Mouse (Mus musculus): ENCODE measurements at regions not wholly inside any gene's neighbourhood (a gene's known extent, or its start where the extent isn't known, plus 50 kb on each side); places are given as distances from the start of the nearest gene placed in this dataset.

- no peak overlapping the region for H3K9ac ChIP-seq (replicated peaks)
- H3K27ac ChIP-seq (replicated peaks) = no peak overlapping the region
- H3K4me2 ChIP-seq = no peak overlapping the region
- H3K27me3 ChIP-seq (replicated peaks) = no peaks in the 10 kb centered on the region
- H3K4me3 ChIP-seq (replicated peaks) = no peak overlapping the region
- no peaks in the 10 kb centered on the region for H3K9me3 ChIP-seq (replicated peaks)
- no peaks in the 10 kb centered on the region for H3K36me3 ChIP-seq
- ATAC-seq (ENCODE audit: low FRiP score) = no peak
- no peaks in the 10 kb centered on the region for H3K4me1 ChIP-seq
Observed at GRCm38 (mm10) chr2:48557123-48557522, 256.8 kb upstream of the Acvr2a start.

- ATAC-seq (ENCODE audit: low FRiP score) = no peak
- Histone ChIP-seq H3K9ac (replicated peaks) (no peak overlapping the region), H3K4me1 (no peaks in the 10 kb centered on the region), H3K27me3 (replicated peaks) (no peaks in the 10 kb centered on the region), H3K36me3 (no peaks in the 10 kb centered on the region), H3K4me2 (no peak overlapping the region), H3K27ac (replicated peaks) (no peak overlapping the region), H3K4me3 (replicated peaks) (no peak overlapping the region), H3K9me3 (replicated peaks) (no peaks in the 10 kb centered on the region)
- 93% methylated on average over 3 of the region's 3 CpGs for WGBS
Observed at GRCm38 (mm10) chr2:48558641-48559040, 255.3 kb upstream of the Acvr2a start.

GRCm38 (mm10) chr2:48563636-48564035 lies 250.3 kb upstream of the Acvr2a start:
- no peak for ATAC-seq (ENCODE audit: low FRiP score)
- H3K4me3 ChIP-seq (replicated peaks) = no peak overlapping the region
- no peaks in the 10 kb centered on the region for H3K9me3 ChIP-seq (replicated peaks)
- H3K27me3 ChIP-seq (replicated peaks) = no peaks in the 10 kb centered on the region
- H3K4me1 ChIP-seq = no peaks in the 10 kb centered on the region
- no peaks in the 10 kb centered on the region for H3K36me3 ChIP-seq
- 81% methylated on average over 3 of the region's 3 CpGs for WGBS
- no peak overlapping the region for H3K4me2 ChIP-seq
- no peak overlapping the region for H3K9ac ChIP-seq (replicated peaks)
- no peak overlapping the region for H3K27ac ChIP-seq (replicated peaks)

- no peak overlapping the region for H3K4me3 ChIP-seq (replicated peaks)
- WGBS = 96% methylated on average over 4 of the region's 4 CpGs
- no peak overlapping the region for H3K9ac ChIP-seq (replicated peaks)
- ATAC-seq (ENCODE audit: low FRiP score) = no peak
- no peaks in the 10 kb centered on the region for H3K27me3 ChIP-seq (replicated peaks)
- H3K27ac ChIP-seq (replicated peaks) = no peak overlapping the region
- H3K4me2 ChIP-seq = no peak overlapping the region
- no peaks in the 10 kb centered on the region for H3K9me3 ChIP-seq (replicated peaks)
- no peaks in the 10 kb centered on the region for H3K4me1 ChIP-seq
- no peaks in the 10 kb centered on the region for H3K36me3 ChIP-seq
Observed at GRCm38 (mm10) chr2:48564170-48564569, 249.7 kb upstream of the Acvr2a start.

GRCm38 (mm10) chr2:48567871-48568270 lies 246.0 kb upstream of the Acvr2a start:
- ATAC-seq (ENCODE audit: low FRiP score) = no peak
- H3K36me3 ChIP-seq = no peaks in the 10 kb centered on the region

GRCm38 (mm10) chr2:48586162-48586830 lies 227.6 kb upstream of the Acvr2a start:
- WGBS = 59% methylated on average over 7 of the region's 7 CpGs
- Histone ChIP-seq H3K9ac (replicated peaks) (no peak overlapping the region), H3K27ac (replicated peaks) (no peak overlapping the region), H3K4me1 (no peaks in the 10 kb centered on the region), H3K4me2 (no peak overlapping the region), H3K36me3 (no peaks in the 10 kb centered on the region), H3K27me3 (replicated peaks) (no peaks in the 10 kb centered on the region), H3K9me3 (replicated peaks) (no peaks in the 10 kb centered on the region), H3K4me3 (replicated peaks) (no peak overlapping the region)
- no peak for ATAC-seq (ENCODE audit: low FRiP score)

More at GRCm38 (mm10) chr2:48567871-48568270, 246.0 kb upstream of the Acvr2a start:
- Histone ChIP-seq H3K9me3 (replicated peaks) (no peaks in the 10 kb centered on the region), H3K27ac (replicated peaks) (no peak overlapping the region), H3K4me1 (no peaks in the 10 kb centered on the region), H3K4me3 (replicated peaks) (no peak overlapping the region), H3K27me3 (replicated peaks) (no peaks in the 10 kb centered on the region), H3K4me2 (no peak overlapping the region), H3K9ac (replicated peaks) (no peak overlapping the region)
- 60% methylated on average over 6 of the region's 6 CpGs for WGBS

GRCm38 (mm10) chr2:48586831-48587169 lies 227.1 kb upstream of the Acvr2a start:
- H3K4me2 ChIP-seq = no peak overlapping the region

GRCm38 (mm10) chr2:48589709-48590108 lies 224.2 kb upstream of the Acvr2a start:
- Histone ChIP-seq H3K4me1 (no peaks in the 10 kb centered on the region), H3K4me3 (replicated peaks) (no peak overlapping the region), H3K36me3 (no peaks in the 10 kb centered on the region), H3K27me3 (replicated peaks) (no peaks in the 10 kb centered on the region), H3K4me2 (no peak overlapping the region), H3K27ac (replicated peaks) (no peak overlapping the region), H3K9ac (replicated peaks) (no peak overlapping the region), H3K9me3 (replicated peaks) (no peaks in the 10 kb centered on the region)
- no peak for ATAC-seq (ENCODE audit: low FRiP score)

More at GRCm38 (mm10) chr2:48586831-48587169, 227.1 kb upstream of the Acvr2a start:
- no peak overlapping the region for H3K9ac ChIP-seq (replicated peaks)
- no peak overlapping the region for H3K27ac ChIP-seq (replicated peaks)
- H3K36me3 ChIP-seq = no peaks in the 10 kb centered on the region
- H3K27me3 ChIP-seq (replicated peaks) = no peaks in the 10 kb centered on the region
- 43% methylated on average over 4 of the region's 4 CpGs for WGBS
- H3K9me3 ChIP-seq (replicated peaks) = no peaks in the 10 kb centered on the region
- no peaks in the 10 kb centered on the region for H3K4me1 ChIP-seq
- ATAC-seq (ENCODE audit: low FRiP score) = no peak
- no peak overlapping the region for H3K4me3 ChIP-seq (replicated peaks)

GRCm38 (mm10) chr2:48597793-48598583 lies 215.9 kb upstream of the Acvr2a start:
- no peak overlapping the region for H3K27ac ChIP-seq (replicated peaks)
- no peak for ATAC-seq (ENCODE audit: low FRiP score)
- H3K36me3 ChIP-seq = no peaks in the 10 kb centered on the region
- WGBS = 24% methylated on average over 5 of the region's 5 CpGs
- no peaks in the 10 kb centered on the region for H3K27me3 ChIP-seq (replicated peaks)
- no peak overlapping the region for H3K4me2 ChIP-seq
- no peak overlapping the region for H3K4me3 ChIP-seq (replicated peaks)
- no peaks in the 10 kb centered on the region for H3K4me1 ChIP-seq
- no peaks in the 10 kb centered on the region for H3K9me3 ChIP-seq (replicated peaks)
- H3K9ac ChIP-seq (replicated peaks) = no peak overlapping the region

GRCm38 (mm10) chr2:48599367-48599766 lies 214.5 kb upstream of the Acvr2a start:
- no peaks in the 10 kb centered on the region for H3K4me1 ChIP-seq
- H3K4me2 ChIP-seq = no peak overlapping the region
- 63% methylated on average over 5 of the region's 5 CpGs for WGBS
- H3K27me3 ChIP-seq (replicated peaks) = no peaks in the 10 kb centered on the region
- no peak for ATAC-seq (ENCODE audit: low FRiP score)
- no peak overlapping the region for H3K27ac ChIP-seq (replicated peaks)
- no peak overlapping the region for H3K9ac ChIP-seq (replicated peaks)
- H3K36me3 ChIP-seq = no peaks in the 10 kb centered on the region
- H3K4me3 ChIP-seq (replicated peaks) = no peak overlapping the region
- H3K9me3 ChIP-seq (replicated peaks) = no peaks in the 10 kb centered on the region

- Histone ChIP-seq H3K4me1 (no peaks in the 10 kb centered on the region), H3K36me3 (no peaks in the 10 kb centered on the region), H3K9me3 (replicated peaks) (no peaks in the 10 kb centered on the region), H3K4me2 (no peak overlapping the region), H3K27ac (replicated peaks) (no peak overlapping the region), H3K4me3 (replicated peaks) (no peak overlapping the region), H3K27me3 (replicated peaks) (no peaks in the 10 kb centered on the region), H3K9ac (replicated peaks) (no peak overlapping the region)
- WGBS = 38% methylated on average over 8 of the region's 8 CpGs
- ATAC-seq (ENCODE audit: low FRiP score) = no peak
Observed at GRCm38 (mm10) chr2:48601855-48602254, 212.1 kb upstream of the Acvr2a start.

GRCm38 (mm10) chr2:48609466-48609865 lies 204.4 kb upstream of the Acvr2a start:
- Histone ChIP-seq H3K9ac (replicated peaks) (no peak overlapping the region), H3K4me2 (no peak overlapping the region), H3K4me3 (replicated peaks) (no peak overlapping the region), H3K9me3 (replicated peaks) (no peaks in the 10 kb centered on the region), H3K27ac (replicated peaks) (no peak overlapping the region), H3K27me3 (replicated peaks) (no peaks in the 10 kb centered on the region), H3K36me3 (no peaks in the 10 kb centered on the region), H3K4me1 (0 out of 2 replicates have a peak, but pooled peaks cover 5% of the 10 kb centered on the region)
- WGBS = 93% methylated on average over 3 of the region's 3 CpGs
- ATAC-seq (ENCODE audit: low FRiP score) = no peak

Measured in neural tube, embryonic 15.5 days (tissue).